Mouse (Mus musculus): Measurements from ENCODE around the gene Man2c1. TPM values are rescaled to one million over a fixed set of nuclear protein-coding genes. Genes with fewer than 3 reads are reported as not detected.

Gene Man2c1
- polyA plus RNA-seq, 1 experiment from 2014 or later: 18.5 TPM

- no peaks in the 10 kb centered on the region for H3K27me3 ChIP-seq (ENCODE audit: insufficient read depth, low read length)
- whole genome bisulfite sequencing (ENCODE audit: insufficient replicate concordance): 54% methylated on average over 6 of the region's 6 CpGs
- no peak for DNase-seq
- H3K4me2 ChIP-seq (ENCODE audit: low read depth, low read length): no peak overlapping the region
- no peak overlapping the region for H3K27ac ChIP-seq (ENCODE audit: low read depth)
- H3K9ac ChIP-seq (replicated peaks): no peak overlapping the region
- ATAC-seq: no peak
- H3K4me3 ChIP-seq (ENCODE audit: low read depth, low read length): no peak overlapping the region
- peaks cover 11% of the 10 kb centered on the region for H3K4me1 ChIP-seq (ENCODE audit: insufficient read depth)
- no peaks in the 10 kb centered on the region for H3K9me3 ChIP-seq (ENCODE audit: low read length)
- no peak for TF ChIP-seq CTCF (IDR thresholded peaks at IDR 0.05; ENCODE audit: low read depth)
- no peak for TF ChIP-seq EP300 (IDR thresholded peaks at IDR 0.05; ENCODE audit: low read depth)
- H3K36me3 ChIP-seq (replicated peaks; ENCODE audit: insufficient read depth, low read length): peaks cover 8% of the 10 kb centered on the region; the same call in 1 of the 2 replicates
Measured at GRCm38 (mm10) chr9:57152331-57152730, 21.8 kb downstream of the Man2c1 start.

- ATAC-seq: no peak
- H3K9me3 ChIP-seq (ENCODE audit: low read length): no peaks in the 10 kb centered on the region
- TF ChIP-seq EP300 (IDR thresholded peaks at IDR 0.05; ENCODE audit: low read depth) (no peak), CTCF (IDR thresholded peaks at IDR 0.05; ENCODE audit: low read depth) (no peak)
- H3K27ac ChIP-seq (ENCODE audit: low read depth): no peak overlapping the region
- H3K9ac ChIP-seq (replicated peaks): no peak overlapping the region
- no peak for DNase-seq
- H3K27me3 ChIP-seq (ENCODE audit: insufficient read depth, low read length): no peaks in the 10 kb centered on the region
- H3K4me1 ChIP-seq (ENCODE audit: insufficient read depth): peaks cover 14% of the 10 kb centered on the region
- WGBS (ENCODE audit: insufficient replicate concordance): 93% methylated on average over 7 of the region's 7 CpGs
- H3K4me3 ChIP-seq (ENCODE audit: low read depth, low read length): no peak overlapping the region
- H3K36me3 ChIP-seq (replicated peaks; ENCODE audit: insufficient read depth, low read length): peaks cover 8% of the 10 kb centered on the region; the same call in 1 of the 2 replicates
- no peak overlapping the region for H3K4me2 ChIP-seq (ENCODE audit: low read depth, low read length)
Measured at GRCm38 (mm10) chr9:57156383-57156782, 25.9 kb downstream of the Man2c1 start.

GRCm38 (mm10) chr9:57156823-57157222 lies 26.3 kb downstream of the Man2c1 start:
- H3K9ac ChIP-seq (replicated peaks): no peak overlapping the region
- no peaks in the 10 kb centered on the region for H3K9me3 ChIP-seq (ENCODE audit: low read length)
- ATAC-seq (no peak), DNase-seq (no peak)
- H3K4me3 ChIP-seq (ENCODE audit: low read depth, low read length): no peak overlapping the region
- peaks cover 8% of the 10 kb centered on the region; the same call in 1 of the 2 replicates for H3K36me3 ChIP-seq (replicated peaks; ENCODE audit: insufficient read depth, low read length)
- H3K27ac ChIP-seq (ENCODE audit: low read depth): no peak overlapping the region
- H3K4me1 ChIP-seq (ENCODE audit: insufficient read depth): peaks cover 14% of the 10 kb centered on the region
- TF ChIP-seq CTCF (IDR thresholded peaks at IDR 0.05; ENCODE audit: low read depth) (no peak), EP300 (IDR thresholded peaks at IDR 0.05; ENCODE audit: low read depth) (no peak)
- no peak overlapping the region for H3K4me2 ChIP-seq (ENCODE audit: low read depth, low read length)
- H3K27me3 ChIP-seq (ENCODE audit: insufficient read depth, low read length): no peaks in the 10 kb centered on the region
- WGBS (ENCODE audit: insufficient replicate concordance): 87% methylated on average over 8 of the region's 8 CpGs

- Histone ChIP-seq H3K9me3 (ENCODE audit: low read length) (no peaks in the 10 kb centered on the region), H3K9ac (replicated peaks) (peak overlapping the region; percentile 67), H3K4me2 (ENCODE audit: low read depth, low read length) (peak overlapping the region; percentile 85), H3K27ac (ENCODE audit: low read depth) (peak overlapping the region; percentile 5; the same call in 1 of the 2 replicates), H3K4me3 (ENCODE audit: low read depth, low read length) (peak overlapping the region; percentile 75), H3K27me3 (ENCODE audit: insufficient read depth, low read length) (no peaks in the 10 kb centered on the region), H3K4me1 (ENCODE audit: insufficient read depth) (peaks cover 14% of the 10 kb centered on the region), H3K36me3 (replicated peaks; ENCODE audit: insufficient read depth, low read length) (peaks cover 8% of the 10 kb centered on the region; the same call in 1 of the 2 replicates)
- no peak for DNase-seq
- 32% methylated on average over 13 of the region's 13 CpGs for WGBS (ENCODE audit: insufficient replicate concordance)
- no peak for ATAC-seq
- no peak for TF ChIP-seq CTCF (IDR thresholded peaks at IDR 0.05; ENCODE audit: low read depth)
- TF ChIP-seq EP300 (IDR thresholded peaks at IDR 0.05; ENCODE audit: low read depth): no peak
Measured at GRCm38 (mm10) chr9:57157499-57157898, 27.0 kb downstream of the Man2c1 start.

GRCm38 (mm10) chr9:57158013-57158470 lies 27.6 kb downstream of the Man2c1 start, which contains the start of gene Commd4:
Gene Commd4, minus strand, starts transcription at chr9:57158331.
- H3K27ac ChIP-seq (ENCODE audit: low read depth): peak within 1 kb of the TSS; percentile 36

GRCm38 (mm10) chr9:57158506-57158905 lies 28.0 kb downstream of the Man2c1 start:
- 41% methylated on average over 11 of the region's 11 CpGs for WGBS (ENCODE audit: insufficient replicate concordance)
- TF ChIP-seq EP300 (IDR thresholded peaks at IDR 0.05; ENCODE audit: low read depth): no peak
- TF ChIP-seq CTCF (IDR thresholded peaks at IDR 0.05; ENCODE audit: low read depth): no peak
- peaks cover 14% of the 10 kb centered on the region for H3K4me1 ChIP-seq (ENCODE audit: insufficient read depth)
- peak overlapping the region; percentile 67 for H3K9ac ChIP-seq (replicated peaks)
- peak overlapping the region; percentile 85 for H3K4me2 ChIP-seq (ENCODE audit: low read depth, low read length)
- no peaks in the 10 kb centered on the region for H3K27me3 ChIP-seq (ENCODE audit: insufficient read depth, low read length)
- H3K4me3 ChIP-seq (ENCODE audit: low read depth, low read length): peak overlapping the region; percentile 75
- H3K36me3 ChIP-seq (replicated peaks; ENCODE audit: insufficient read depth, low read length): peaks cover 8% of the 10 kb centered on the region; the same call in 1 of the 2 replicates
- ATAC-seq: no peak
- H3K9me3 ChIP-seq (ENCODE audit: low read length): no peaks in the 10 kb centered on the region
- peak overlapping the region; percentile 36; the same call in 1 of the 2 replicates for H3K27ac ChIP-seq (ENCODE audit: low read depth)
- DNase-seq: no peak

More at GRCm38 (mm10) chr9:57158013-57158470, 27.6 kb downstream of the Man2c1 start, which contains the start of gene Commd4:
- H3K9ac ChIP-seq (replicated peaks): peak within 1 kb of the TSS; percentile 67
- under 1% methylated on average over 24 of the region's 24 CpGs for WGBS (ENCODE audit: insufficient replicate concordance)
- H3K4me2 ChIP-seq (ENCODE audit: low read depth, low read length): peak within 1 kb of the TSS; percentile 85
- DNase-seq (peak; percentile 89), ATAC-seq (peak; percentile 91)
- peaks cover 8% of the 10 kb centered on the region; the same call in 1 of the 2 replicates for H3K36me3 ChIP-seq (replicated peaks; ENCODE audit: insufficient read depth, low read length)
- no peaks in the 10 kb centered on the region for H3K9me3 ChIP-seq (ENCODE audit: low read length)
- H3K27me3 ChIP-seq (ENCODE audit: insufficient read depth, low read length): no peaks in the 10 kb centered on the region
- TF ChIP-seq CTCF (IDR thresholded peaks at IDR 0.05; ENCODE audit: low read depth) (no peak), EP300 (IDR thresholded peaks at IDR 0.05; ENCODE audit: low read depth) (peak; percentile 79)
- H3K4me1 ChIP-seq (ENCODE audit: insufficient read depth): peaks cover 14% of the 10 kb centered on the region
- H3K4me3 ChIP-seq (ENCODE audit: low read depth, low read length): peak within 1 kb of the TSS; percentile 75

All from liver, postnatal 0 days (tissue).